Mouse (Mus musculus) G1E (cell line): ENCODE measurements around the gene Insm2. TPM values are rescaled to one million over a fixed set of nuclear protein-coding genes. Genes with fewer than 3 reads are reported as not detected.
"Not testable (repeated sequence)": the region's sequence is repeated elsewhere in the genome, so short reads cannot be mapped to it uniquely, and the experiment has no call there.

ENCODE experiments used
- ATAC-seq: 2 replicates; pipeline ENCODE4 v1.8.0; 2016; ENCODE audit warnings: mild to moderate bottlenecking; ENCODE audit not compliant: insufficient number of reproducible peaks, poor library complexity, low FRiP score, severe bottlenecking; ENCODE audit errors: extremely low read depth
- DNase-seq: peaks from one replicate; pipeline ENCODE4 v3.0.0; 2012; ENCODE audit warnings: low spot score
- H3K27me3 ChIP-seq: 2 replicates; pipeline ENCODE4 v1.6.1; 2012; ENCODE audit warnings: mild to moderate bottlenecking, low read length, inconsistent platforms; ENCODE audit not compliant: insufficient read depth
- H3K36me3 ChIP-seq: replicated peaks from 2 replicates; pipeline ENCODE3; 2012; ENCODE audit warnings: mild to moderate bottlenecking, inconsistent platforms
- H3K4me1 ChIP-seq: 2 replicates; pipeline ENCODE4 v1.6.1; 2012; ENCODE audit warnings: low read depth, low read length, inconsistent platforms, mixed read lengths; ENCODE audit not compliant: insufficient read depth
- H3K4me3 ChIP-seq: 2 replicates; pipeline ENCODE4 v1.5.1; 2012; ENCODE audit warnings: low read depth, mild to moderate bottlenecking, inconsistent platforms, low read length, moderate library complexity, mixed read lengths
- H3K9me3 ChIP-seq: replicated peaks from 2 replicates; pipeline ENCODE4 v1.6.1; 2012; ENCODE audit warnings: inconsistent platforms
- CTCF ChIP-seq: IDR thresholded peaks from 2 replicates; pipeline ENCODE4 v1.5.1; 2012; ENCODE audit warnings: low read depth, low read length, inconsistent platforms, mixed read lengths
- GATA1 ChIP-seq: IDR thresholded peaks from 2 replicates; pipeline ENCODE4 v1.6.1; 2012; ENCODE audit warnings: borderline replicate concordance, low read length, inconsistent platforms, mixed read lengths
- GATA2 ChIP-seq: IDR thresholded peaks from 2 replicates; pipeline ENCODE4 v1.6.1; 2012; ENCODE audit warnings: low read depth, low read length, inconsistent platforms, borderline replicate concordance
- POLR2AphosphoS5 ChIP-seq: IDR thresholded peaks from 2 replicates; pipeline ENCODE4 v1.6.1; 2012; ENCODE audit warnings: low read depth, low read length, inconsistent platforms; ENCODE audit not compliant: insufficient replicate concordance
- TAL1 ChIP-seq: conservative IDR thresholded peaks from 2 replicates; pipeline ENCODE4 v1.6.1; 2012; ENCODE audit warnings: low read depth, low read length, inconsistent platforms, mixed read lengths
- polyA plus RNA-seq: library from polyadenylated mRNA; stranded (reverse); fragments of >175 nt; gene quantifications from 2 replicates; pipeline ENCODE4 v1.2.3, GENCODE M21; 2012
- total RNA-seq, 2 experiments: library from RNA; stranded (forward) in 1 of 2; stranded (reverse) in 1 of 2; fragments of 200-1000 nt in 1 of 2; fragments of >200 nt in 1 of 2; fragmentation: Nextera tagmentation in 1 of 2; gene quantifications; 2 replicates each; pipeline ENCODE4 v1.2.3; 2014 to 2017

The Insm2 gene
- total and polyA plus RNA-seq, 3 experiments, result 0.05 TPM; not detected in 2

GRCm38 (mm10) chr12:55570646-55571045 is 28.6 kb upstream of the Insm2 start:
- Histone ChIP-seq H3K4me3 (no peak overlapping the region), H3K36me3 (no peaks in the 10 kb centered on the region), H3K9me3 (no peaks in the 10 kb centered on the region), H3K27me3 (peaks cover 25% of the 10 kb centered on the region), H3K4me1 (no peaks in the 10 kb centered on the region; the same call in 1 of the 2 replicates)
- ATAC-seq (no peak), DNase-seq (no peak)
- TF ChIP-seq GATA2, result no peak
- TF ChIP-seq GATA1, result no peak
- TF ChIP-seq CTCF, result no peak
- TF ChIP-seq POLR2AphosphoS5, result no peak
- no peak for TF ChIP-seq TAL1

- no peak for ATAC-seq
- TF ChIP-seq TAL1 (no peak), CTCF (no peak), GATA1 (no peak), GATA2 (no peak), POLR2AphosphoS5 (no peak)
- Histone ChIP-seq H3K9me3 (no peaks in the 10 kb centered on the region), H3K36me3 (no peaks in the 10 kb centered on the region), H3K27me3 (peaks cover 26% of the 10 kb centered on the region), H3K4me3 (no peak overlapping the region), H3K4me1 (no peaks in the 10 kb centered on the region; the same call in 1 of the 2 replicates)
- DNase-seq, result no peak
These were observed 28.0 kb upstream of the Insm2 start for GRCm38 (mm10) chr12:55571181-55571580.

DNA sequence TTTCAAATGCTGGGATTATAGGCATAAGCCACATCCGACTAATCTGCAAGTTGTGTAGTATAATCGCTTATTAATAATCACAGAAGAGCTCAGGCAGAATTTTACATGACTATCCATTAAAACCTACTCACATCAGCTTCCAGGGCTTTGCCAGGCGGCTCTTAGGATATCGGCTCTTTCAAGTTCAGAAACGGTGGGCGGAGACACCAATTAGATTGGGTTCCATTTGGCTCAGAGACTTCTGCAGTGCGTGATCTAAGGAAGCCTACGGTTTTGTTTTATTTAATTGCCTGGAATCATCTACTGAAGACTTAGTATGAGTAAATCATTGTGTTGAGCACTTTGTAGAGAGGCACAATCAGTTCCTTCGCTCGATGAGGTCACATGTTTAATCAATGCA is 27.6 kb upstream of the Insm2 start:
- H3K4me3 ChIP-seq, result no peak overlapping the region
- no peaks in the 10 kb centered on the region for H3K36me3 ChIP-seq
- no peaks in the 10 kb centered on the region for H3K9me3 ChIP-seq
- no peak for TF ChIP-seq CTCF
- no peak for TF ChIP-seq TAL1
- no peak for TF ChIP-seq GATA1
- TF ChIP-seq POLR2AphosphoS5, result no peak
- TF ChIP-seq GATA2, result no peak
- DNase-seq (no peak), ATAC-seq (no peak)
- H3K27me3 ChIP-seq, result peaks cover 28% of the 10 kb centered on the region
- H3K4me1 ChIP-seq, result no peaks in the 10 kb centered on the region; the same call in 1 of the 2 replicates

GRCm38 (mm10) chr12:55573089-55573488 is 26.1 kb upstream of the Insm2 start:
- TF ChIP-seq TAL1 (no peak), GATA1 (no peak), POLR2AphosphoS5 (no peak), GATA2 (no peak), CTCF (no peak)
- DNase-seq, result no peak
- ATAC-seq, result no peak

GRCm38 (mm10) chr12:55573794-55574193 is 25.4 kb upstream of the Insm2 start:
- no peaks in the 10 kb centered on the region for H3K9me3 ChIP-seq
- no peaks in the 10 kb centered on the region for H3K36me3 ChIP-seq
- no peak overlapping the region for H3K4me3 ChIP-seq
- ATAC-seq (no peak), DNase-seq (no peak)
- peaks cover 29% of the 10 kb centered on the region for H3K27me3 ChIP-seq
- TF ChIP-seq GATA2 (no peak), GATA1 (no peak), POLR2AphosphoS5 (no peak)
- no peaks in the 10 kb centered on the region; the same call in 1 of the 2 replicates for H3K4me1 ChIP-seq

More at GRCm38 (mm10) chr12:55573089-55573488, 26.1 kb upstream of the Insm2 start:
- peaks cover 28% of the 10 kb centered on the region for H3K27me3 ChIP-seq
- no peaks in the 10 kb centered on the region; the same call in 1 of the 2 replicates for H3K4me1 ChIP-seq
- no peaks in the 10 kb centered on the region for H3K36me3 ChIP-seq
- H3K9me3 ChIP-seq, result no peaks in the 10 kb centered on the region
- no peak overlapping the region for H3K4me3 ChIP-seq

DNA sequence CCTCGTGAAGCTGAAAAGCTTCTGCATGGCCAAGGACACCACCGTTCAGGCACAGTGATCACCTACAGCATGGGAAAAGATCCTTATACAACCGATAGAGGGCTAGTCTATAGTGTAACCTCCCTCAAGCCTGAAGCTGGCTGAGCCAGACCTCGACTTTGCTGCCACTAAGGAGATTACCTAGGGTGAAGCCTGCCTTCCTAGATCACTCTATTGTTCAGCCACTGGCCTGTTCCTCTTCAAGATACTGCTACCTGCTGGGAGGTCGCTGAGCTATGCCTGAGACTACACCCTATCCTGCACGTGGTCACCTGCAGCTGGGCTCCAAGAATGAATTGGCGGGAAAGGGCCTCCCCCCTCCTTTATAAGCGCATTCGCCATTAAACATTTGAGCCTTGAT is 12.3 kb upstream of the Insm2 start:
- not testable (repeated sequence) for H3K4me3 ChIP-seq, H3K36me3 ChIP-seq, ATAC-seq, DNase-seq, H3K9me3 ChIP-seq, H3K4me1 ChIP-seq
- peaks cover 12% of the 10 kb centered on the region for H3K27me3 ChIP-seq

DNA sequence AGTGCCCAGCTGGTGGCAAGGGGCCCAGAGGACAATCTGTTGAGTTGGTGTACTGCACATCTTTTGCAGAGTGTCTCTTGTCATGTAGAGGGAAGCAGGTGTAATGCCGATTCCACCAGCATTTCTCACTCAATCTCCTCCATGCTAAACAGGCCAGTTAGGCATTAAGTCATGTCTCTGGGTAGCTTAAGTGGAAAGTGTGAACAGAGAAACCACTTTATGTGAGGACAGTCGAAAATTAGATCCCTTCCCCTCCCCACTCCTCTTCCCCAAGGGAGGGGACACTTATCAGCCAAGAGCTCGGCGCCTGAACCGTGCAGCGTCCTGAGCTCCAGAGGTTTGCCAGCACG is 715 bp upstream of the Insm2 start:
- H3K9me3 ChIP-seq, result peaks cover 29% of the 10 kb centered on the region

More for the DNA sequence above, 715 bp upstream of the Insm2 start:
- no peaks in the 10 kb centered on the region for H3K4me1 ChIP-seq
- no peak for ATAC-seq
- H3K36me3 ChIP-seq, result peaks cover 30% of the 10 kb centered on the region
- H3K4me3 ChIP-seq, result no peak overlapping the region
- DNase-seq, result no peak
- H3K27me3 ChIP-seq, result peaks cover 2% of the 10 kb centered on the region; the same call in 1 of the 2 replicates
- TF ChIP-seq GATA2 (no peak), CTCF (no peak), GATA1 (no peak), TAL1 (no peak), POLR2AphosphoS5 (no peak)
